Mouse (Mus musculus) myocyte (in vitro differentiated cells): ENCODE measurements around the gene Pde4d.

ENCODE experiments used
- CEBPB ChIP-seq: IDR thresholded peaks from 2 replicates; pipeline ENCODE4 v1.6.1; 2011; ENCODE audit warnings: mild to moderate bottlenecking, moderate library complexity; ENCODE audit not compliant: poor library complexity, insufficient read depth, severe bottlenecking
- POLR2A ChIP-seq: IDR thresholded peaks from one replicate; pipeline ENCODE4 v1.6.1; 2011; ENCODE audit warnings: low read depth, mild to moderate bottlenecking, control low read depth, moderate library complexity; ENCODE audit not compliant: insufficient read length
- USF1 ChIP-seq: IDR thresholded peaks from one replicate; pipeline ENCODE4 v1.6.1; 2011; ENCODE audit warnings: low read depth, mild to moderate bottlenecking, control low read depth, moderate library complexity

GRCm38 (mm10) chr13:109569491-109569890, 1119.7 kb downstream of the Pde4d start:
- TF ChIP-seq CEBPB (no peak), POLR2A (no peak), USF1 (no peak)
